Mouse (Mus musculus) mature B cell (primary cell): ENCODE data around the gene Dyrk3.
"Not testable (repeated sequence)": the region's sequence is repeated elsewhere in the genome, so short reads cannot be mapped to it uniquely, and the experiment has no call there.

Experiments used
- in situ Hi-C: fragments of 300-500 bp; cut with MboI; formaldehyde crosslinking; loops from 2 replicates; pipeline ENCODE4 v1.14.3; 2019

Gene Dyrk3

GRCm38 (mm10) chr1:131155456-131155855 is 17.3 kb upstream of the Dyrk3 start:
- in situ Hi-C loops: no loop called here

- in situ Hi-C loops: no loop called here
These were observed 15.0 kb upstream of the Dyrk3 start, which contains the start of gene Eif2d for GRCm38 (mm10) chr1:131153018-131153629. TSS of gene Eif2d (plus strand) at chr1:131153181.

GRCm38 (mm10) chr1:131149496-131149895 is 11.4 kb upstream of the Dyrk3 start:
- in situ Hi-C loops: no loop called here

- in situ Hi-C loops: no loop called here
These were observed 8.1 kb upstream of the Dyrk3 start for GRCm38 (mm10) chr1:131146181-131146614.

DNA sequence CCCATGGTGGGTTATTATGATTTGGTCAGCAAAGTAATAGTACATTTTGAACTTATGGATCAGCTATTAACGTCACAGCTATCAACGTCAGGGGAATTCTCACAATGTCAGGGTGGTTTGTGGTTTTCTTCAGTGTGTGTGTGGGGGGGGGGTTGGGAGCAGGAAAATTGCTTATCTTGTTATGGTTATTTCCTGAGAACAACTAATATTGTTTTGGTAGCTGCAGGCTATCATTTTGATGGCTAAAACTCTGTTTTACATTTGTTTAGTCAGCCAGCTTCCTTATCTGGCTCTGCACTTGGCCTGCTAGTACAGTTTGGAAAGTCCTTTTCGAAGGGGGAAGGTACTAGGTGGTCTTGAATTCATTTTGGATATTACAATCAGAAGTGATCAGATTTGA is 7.1 kb upstream of the Dyrk3 start:
- in situ Hi-C loops: not testable (repeated sequence)

DNA sequence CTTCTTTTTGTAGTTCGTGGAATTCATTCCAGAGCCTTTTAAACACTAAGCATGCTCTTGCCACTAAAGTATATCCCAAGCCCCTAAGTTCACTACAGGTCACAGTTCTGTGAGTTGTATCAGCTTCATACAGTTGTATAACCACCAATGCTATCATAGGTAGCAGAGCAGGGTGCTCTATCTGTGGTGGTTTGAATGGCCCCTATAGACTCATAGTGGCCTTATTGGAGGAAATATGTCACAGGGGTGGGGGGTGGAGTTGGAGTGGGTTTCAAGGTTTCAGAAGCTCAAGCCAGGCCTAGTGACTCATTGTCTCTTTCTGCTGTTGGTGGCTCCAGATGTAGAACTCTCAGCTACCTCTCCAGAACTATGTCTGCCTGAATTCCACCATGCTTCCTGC is 4.3 kb upstream of the Dyrk3 start:
- in situ Hi-C loops: no loop called here

GRCm38 (mm10) chr1:131141449-131141848 is 3.3 kb upstream of the Dyrk3 start:
- in situ Hi-C loops: no loop called here

DNA sequence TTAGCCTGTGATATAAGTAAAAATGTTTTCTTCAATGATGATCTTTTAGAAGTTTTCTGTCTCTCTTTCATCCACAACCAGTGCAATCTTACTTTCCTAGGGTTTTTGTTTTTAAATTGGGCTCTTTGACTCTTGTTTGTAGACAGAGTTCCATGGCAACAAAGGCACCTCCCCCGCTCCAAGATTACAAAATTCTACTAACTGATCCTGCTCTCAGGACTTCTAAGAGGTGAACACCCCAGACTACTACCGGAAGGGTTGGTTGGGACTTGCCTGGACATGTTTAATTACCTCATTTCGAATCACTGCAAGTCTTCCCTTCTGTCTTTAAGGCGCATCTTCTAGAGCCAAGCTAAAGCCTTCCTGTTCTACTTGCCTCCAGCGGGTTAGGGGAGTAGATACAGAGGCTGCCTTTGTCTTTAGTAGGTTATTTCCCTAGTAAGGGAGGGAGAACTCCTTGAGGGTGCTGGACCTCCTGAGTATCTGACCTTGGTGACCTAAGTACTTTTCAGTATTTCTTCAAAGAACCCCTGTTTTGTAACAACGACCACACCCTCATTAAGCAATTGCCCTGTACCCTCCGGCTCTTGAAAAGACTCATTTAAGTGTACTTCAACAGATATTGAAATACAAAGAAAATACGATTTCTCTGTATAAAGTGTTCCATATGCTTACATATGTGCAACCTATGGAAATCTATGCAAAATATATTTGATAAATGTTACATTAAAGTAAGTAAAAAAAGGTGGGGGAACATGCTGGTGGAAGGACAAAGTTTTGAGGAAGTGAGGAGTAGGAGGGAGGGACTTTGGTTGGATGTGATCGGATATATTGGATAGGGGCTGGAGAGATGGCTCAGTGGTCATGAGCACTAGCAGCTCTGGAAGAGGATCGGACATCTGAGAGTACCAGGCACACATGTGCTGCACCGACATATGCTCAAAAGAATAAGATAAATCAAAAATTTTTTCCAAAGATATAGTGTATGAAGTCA is 1.3 kb upstream of the Dyrk3 start:
- in situ Hi-C loops: no loop called here

DNA sequence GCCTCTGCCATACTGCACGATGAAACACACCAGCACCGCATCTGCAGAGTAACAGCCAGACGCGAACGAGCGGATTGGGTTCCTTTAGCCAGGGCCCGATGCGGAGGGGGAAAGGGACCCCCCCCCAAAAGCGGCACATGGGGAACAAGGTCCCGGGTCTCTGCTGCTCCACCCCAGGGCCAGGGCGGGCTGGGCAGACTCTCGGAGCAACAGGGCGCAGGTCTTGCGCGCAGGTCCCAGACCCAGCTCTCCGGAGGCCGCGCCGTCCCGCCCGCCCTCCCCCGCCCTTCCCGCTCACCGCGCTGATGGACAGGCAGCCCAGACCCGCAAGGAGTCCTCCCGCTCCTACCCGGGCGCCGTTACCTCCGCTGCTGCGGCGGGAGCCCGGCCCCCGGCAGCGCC is 422 bp downstream of the Dyrk3 start:
- in situ Hi-C loops: no loop called here

- in situ Hi-C loops: no loop called here
These were observed 1.0 kb downstream of the Dyrk3 start for GRCm38 (mm10) chr1:131137111-131137510.

- in situ Hi-C loops: no loop called here
These were observed 2.0 kb downstream of the Dyrk3 start for GRCm38 (mm10) chr1:131135960-131136629.

GRCm38 (mm10) chr1:131134942-131135522 is 3.1 kb downstream of the Dyrk3 start:
- in situ Hi-C loops: no loop called here

GRCm38 (mm10) chr1:131134231-131134630 is 3.9 kb downstream of the Dyrk3 start:
- in situ Hi-C loops: no loop called here

- in situ Hi-C loops: no loop called here
These were observed 12.0 kb downstream of the Dyrk3 start for GRCm38 (mm10) chr1:131125987-131126744.

DNA sequence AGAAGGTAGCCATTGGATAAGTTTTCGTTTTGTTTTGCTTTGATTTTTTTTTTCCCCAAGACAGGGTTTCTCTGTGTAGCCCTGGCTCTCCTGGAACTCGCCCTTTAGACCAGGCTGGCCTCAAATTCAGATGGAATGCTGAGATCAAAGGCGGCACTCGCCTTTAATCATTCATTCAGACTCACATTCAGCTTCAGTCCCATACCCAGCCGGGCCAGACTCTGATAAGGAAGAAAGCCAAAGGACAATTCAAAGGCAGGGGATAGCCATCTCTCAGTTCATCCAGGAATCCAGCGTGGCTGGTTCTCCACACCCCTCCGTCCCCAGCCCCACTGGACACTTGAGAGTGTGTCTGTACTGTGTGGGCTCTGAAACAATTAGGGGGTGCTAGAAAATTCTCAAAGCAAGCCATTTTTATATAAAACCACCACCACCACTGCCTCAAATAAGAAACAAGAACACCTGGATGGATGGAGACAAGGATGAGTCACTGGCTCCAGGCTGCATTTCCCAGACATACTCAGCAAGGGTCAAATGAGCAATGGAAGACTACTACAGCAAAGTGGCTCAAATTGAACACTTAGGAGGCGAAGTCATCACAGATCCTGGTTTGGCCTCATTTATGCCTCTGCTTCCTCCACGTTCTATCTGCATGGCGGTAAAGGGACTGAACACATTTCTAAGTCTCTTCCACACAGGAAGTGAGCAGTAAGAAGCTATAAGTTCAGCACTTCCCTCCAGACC is 14.4 kb downstream of the Dyrk3 start:
- in situ Hi-C loops: no loop called here

DNA sequence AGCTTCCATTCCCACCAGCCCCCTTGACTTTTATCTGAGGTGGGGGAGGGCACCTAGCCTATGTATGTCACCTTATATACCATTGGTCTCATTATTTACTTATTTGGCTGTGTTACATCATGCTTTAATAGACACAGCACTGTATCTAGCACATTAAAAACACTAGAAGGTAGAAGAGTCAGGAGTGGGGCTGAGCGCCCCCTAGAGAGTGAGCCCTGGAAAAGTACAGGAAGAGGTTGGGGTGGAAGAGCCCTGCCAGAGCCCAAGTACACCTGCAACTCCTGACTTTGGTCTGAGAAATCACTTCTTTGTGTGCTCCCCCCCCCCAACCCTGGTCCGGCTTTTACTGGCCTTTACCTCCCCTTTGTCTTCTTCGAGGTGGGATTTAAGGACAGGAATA is 16.2 kb downstream of the Dyrk3 start:
- in situ Hi-C loops: no loop called here

DNA sequence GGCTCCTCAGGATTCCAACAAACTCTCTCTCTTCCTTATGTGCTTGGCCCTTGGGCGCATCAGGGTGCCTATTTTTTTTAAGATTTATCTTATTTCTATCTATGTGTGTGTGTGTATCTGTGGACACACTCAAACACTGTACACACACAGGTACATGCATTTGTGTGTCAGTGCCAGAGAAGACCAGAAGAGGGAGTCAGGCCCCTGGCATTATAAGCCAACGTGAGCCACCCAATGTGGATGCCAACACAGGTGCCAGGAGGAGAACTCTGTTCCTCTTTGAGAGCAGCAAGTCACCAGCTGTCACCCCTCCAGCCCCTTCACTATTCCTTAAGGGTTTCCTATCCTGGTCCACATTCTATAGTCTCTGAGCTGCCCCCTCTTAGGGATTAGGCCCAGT is 19.1 kb downstream of the Dyrk3 start:
- in situ Hi-C loops: no loop called here

GRCm38 (mm10) chr1:131118530-131118929 is 19.6 kb downstream of the Dyrk3 start:
- in situ Hi-C loops: no loop called here

GRCm38 (mm10) chr1:131116430-131117011 is 21.6 kb downstream of the Dyrk3 start:
- in situ Hi-C loops: no loop called here

- in situ Hi-C loops: no loop called here
These were observed 22.2 kb downstream of the Dyrk3 start for GRCm38 (mm10) chr1:131115932-131116331.
